Mouse (Mus musculus) layer of hippocampus, adult 2 months (tissue): Measurements from ENCODE around the gene Srp54a. TPM values are rescaled to one million over a fixed set of nuclear protein-coding genes. Genes with fewer than 3 reads are reported as not detected.
A peak's percentile ranks its signal among the peaks of the same experiment; 100 is the strongest.

ENCODE experiments used
- DNase-seq, 2 experiments: peaks; one replicate each; pipeline ENCODE4 v3.0.0; 2022; ENCODE audit warnings: low spot score in 2 of 2
- H3K27ac ChIP-seq: fragments of 200-600 bp; 2 replicates; pipeline ENCODE4 v1.8.1; 2022
- H3K4me3 ChIP-seq: fragments of 200-600 bp; 2 replicates; pipeline ENCODE4 v1.8.1; 2022; ENCODE audit warnings: mild to moderate bottlenecking
- CTCF ChIP-seq: fragments of 200-600 bp; conservative IDR thresholded peaks from 2 replicates; pipeline ENCODE4 v1.8.1; 2022; ENCODE audit warnings: antibody characterized with exemption, mild to moderate bottlenecking, moderate library complexity
- long read RNA-seq, 2 experiments: library from polyadenylated mRNA; stranded (forward); transcript quantifications; one replicate each; pipeline ENCODE4 v2.0.0; 2021; ENCODE audit warnings: borderline mapping rate in 2 of 2
- total RNA-seq, 2 experiments: library from RNA; stranded (reverse); gene quantifications; 2 replicates each; pipeline ENCODE4 v1.2.3; 2021

Srp54a gene
- 10 to 100 TPM; 86.3 to 87.0 TPM for total RNA-seq
- long read RNA-seq, experiment 1, full-length matches to known transcripts = 24 of 25 reads
- long read RNA-seq, experiment 1, partial matches to known transcripts = 0 of 25 reads
- long read RNA-seq, experiment 1, other reads (novel, unspliced or antisense) = 1 of 25 reads
- long read RNA-seq, experiment 2, full-length matches to known transcripts = 44 of 45 reads
- long read RNA-seq, experiment 2, partial matches to known transcripts = 1 of 45 reads
- long read RNA-seq, experiment 2, other reads (novel, unspliced or antisense) = 0 of 45 reads

DNA sequence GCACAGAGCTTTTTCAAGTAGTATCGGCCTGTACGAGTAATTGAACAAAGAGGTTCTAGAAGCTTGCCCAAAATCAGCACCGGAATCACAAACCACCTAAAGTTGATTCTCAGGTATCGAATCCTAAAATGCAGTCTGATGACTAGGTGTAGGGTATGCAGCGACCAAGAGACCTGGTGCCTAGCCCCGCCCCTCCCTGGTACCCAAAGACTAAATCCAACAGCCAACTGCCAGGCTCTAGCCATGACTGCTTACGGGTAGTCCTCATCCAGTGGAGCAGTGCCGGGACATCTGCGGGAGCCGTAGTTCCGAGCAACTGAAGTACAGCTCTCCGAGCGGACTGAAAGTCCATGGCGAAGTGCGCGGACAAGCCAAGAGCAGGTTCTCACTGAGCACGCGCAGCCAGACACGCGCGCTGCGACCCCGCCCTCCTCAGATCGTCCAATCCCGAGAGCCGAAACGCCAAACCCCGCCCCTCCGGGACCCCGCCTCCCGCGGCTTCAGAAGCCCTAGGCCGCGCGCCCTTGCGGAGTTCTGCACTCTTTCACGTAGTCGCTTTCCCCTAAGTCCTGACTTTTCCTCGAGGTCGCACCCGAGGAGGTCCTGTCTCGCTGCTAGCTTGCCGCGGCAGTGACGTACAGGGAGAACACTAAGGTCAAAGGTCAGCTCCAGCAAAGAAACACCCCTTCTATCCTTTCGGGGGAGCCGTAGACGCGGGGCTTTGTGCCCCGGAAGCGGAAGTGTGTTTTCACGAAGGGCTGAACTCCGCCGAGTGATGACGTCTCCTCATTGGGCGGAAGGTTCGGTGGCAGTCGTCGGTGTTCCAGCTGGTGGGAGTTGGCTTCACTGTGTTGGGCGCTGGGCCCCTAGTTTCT lies at the start of gene Srp54a, which contains the start of gene 2700097O09Rik:
TSS of gene Srp54a (plus strand) at position 537 of the 875 bp plus-strand sequence.
TSS of gene 2700097O09Rik (minus strand) at position 385 of the 875 bp plus-strand sequence.
- Histone ChIP-seq H3K4me3 (peak within 1 kb of the TSS; percentile 66), H3K27ac (peak within 1 kb of the TSS; percentile 89)
- DNase-seq = peak; percentile 90 to 95

DNA sequence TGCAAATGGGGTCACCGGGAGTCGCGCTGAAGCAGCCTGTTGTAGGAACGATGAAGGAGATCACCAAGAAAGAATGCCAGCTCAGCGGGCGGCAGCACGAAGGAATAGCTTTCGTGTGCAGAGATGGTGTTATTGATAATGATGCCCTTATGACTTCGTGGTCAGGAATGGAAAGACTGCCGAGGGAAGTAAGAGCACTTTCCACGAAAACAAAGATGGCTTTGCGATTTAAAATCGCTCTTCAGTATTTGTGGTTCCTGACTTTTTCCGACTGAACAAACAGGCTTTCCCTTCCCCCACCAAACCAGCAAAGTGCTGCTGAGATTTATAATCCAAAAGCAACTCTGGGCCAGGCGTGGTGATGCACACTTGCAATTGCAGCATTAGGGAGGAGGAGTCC lies 39.1 kb upstream of the Srp54a start:
- no peak for TF ChIP-seq CTCF
- DNase-seq = no peak
- Histone ChIP-seq H3K4me3 (no peak overlapping the region), H3K27ac (no peak overlapping the region)

DNA sequence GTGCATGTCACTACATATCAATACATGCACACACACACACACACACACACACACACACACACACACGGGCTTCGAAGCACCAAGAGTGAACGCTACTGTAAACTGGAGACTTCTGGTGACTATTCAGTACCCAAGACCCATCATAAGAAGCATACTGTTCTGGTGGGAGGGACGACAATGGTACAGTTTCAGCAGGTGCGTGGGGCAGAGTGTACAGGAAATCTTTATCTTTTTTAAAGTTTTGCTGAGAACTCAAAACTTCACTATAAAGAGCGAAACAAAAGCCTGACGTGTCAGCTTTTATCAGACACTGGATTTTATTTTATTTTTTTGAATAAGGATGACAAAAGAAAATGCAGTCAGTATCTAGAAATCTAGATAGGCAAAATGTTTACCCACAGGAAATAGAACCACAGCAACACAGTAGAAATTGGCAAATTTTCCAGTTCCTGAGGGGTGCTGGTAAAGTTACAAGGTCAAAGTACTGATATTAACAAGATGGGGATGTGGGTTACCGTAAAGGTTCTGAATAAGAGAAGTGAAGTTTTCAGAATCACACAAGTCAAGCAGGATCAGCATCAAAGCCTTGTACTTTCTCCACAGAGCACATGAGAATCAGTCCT lies 30.2 kb upstream of the Srp54a start:
- TF ChIP-seq CTCF = no peak
- DNase-seq = no peak
- H3K4me3 ChIP-seq = no peak overlapping the region
- H3K27ac ChIP-seq = no peak overlapping the region

DNA sequence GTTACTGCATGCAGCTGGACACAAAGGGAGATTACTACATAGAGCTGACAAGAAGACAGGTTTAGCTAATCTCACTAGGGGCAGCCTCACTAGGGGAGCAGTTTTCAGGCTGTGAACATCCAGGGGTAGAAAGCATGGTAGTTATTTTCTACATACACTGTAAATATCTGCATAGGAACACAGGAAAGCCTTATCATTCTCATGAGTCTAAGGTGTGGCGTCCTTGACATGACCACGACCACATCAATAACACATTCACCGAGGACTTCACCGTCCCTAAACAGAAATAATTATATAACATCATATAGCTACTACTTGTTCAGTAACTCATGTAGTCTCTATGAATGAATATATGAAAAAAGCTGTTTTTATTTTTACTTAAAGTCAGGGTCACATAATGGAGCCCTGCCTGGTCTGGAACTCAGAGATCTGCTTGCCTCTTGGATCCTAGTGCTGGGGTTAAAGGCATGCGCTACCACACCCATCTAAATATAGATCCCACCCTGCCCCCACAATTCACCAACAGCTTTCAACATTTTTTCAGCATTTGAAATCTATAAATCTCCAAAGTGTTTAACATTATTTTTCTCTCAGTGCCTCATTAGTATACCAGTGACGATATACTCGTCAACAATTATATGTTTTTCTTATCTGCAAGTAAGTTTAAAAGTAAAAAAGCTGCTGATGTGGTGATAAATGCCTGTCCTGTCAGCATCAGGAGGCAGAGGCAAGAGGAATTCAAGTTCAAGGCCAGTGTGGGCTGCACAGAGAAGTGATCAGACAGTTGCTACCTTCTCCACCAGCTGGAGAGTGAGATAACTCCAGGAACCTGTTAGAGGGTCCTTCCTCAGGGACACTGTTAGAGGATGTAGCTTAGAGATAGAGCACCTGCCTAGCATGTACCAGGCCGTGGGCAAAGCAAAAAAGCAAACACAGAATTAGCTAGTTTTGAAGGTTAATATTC lies 28.6 kb upstream of the Srp54a start:
- no peak for TF ChIP-seq CTCF
- Histone ChIP-seq H3K4me3 (no peak overlapping the region), H3K27ac (no peak overlapping the region)
- DNase-seq = no peak

DNA sequence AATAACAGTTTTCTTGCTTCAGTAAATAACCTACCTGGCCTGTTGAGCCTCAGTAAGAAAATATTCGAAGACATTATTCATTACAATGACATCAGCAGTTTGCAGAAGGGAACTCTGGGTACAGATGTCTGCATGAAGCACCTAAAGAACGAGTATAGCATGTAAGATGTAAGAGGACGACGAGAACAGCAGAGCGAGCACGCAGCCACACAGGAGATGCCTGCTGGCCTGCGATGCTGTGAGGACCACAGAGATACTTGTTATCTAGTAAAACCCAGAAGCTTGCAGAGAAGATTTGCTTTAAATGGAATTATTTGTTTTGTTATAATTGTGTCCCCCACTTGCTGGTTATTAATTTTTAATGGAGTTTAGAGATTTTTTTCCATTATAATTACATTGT lies 26.8 kb upstream of the Srp54a start:
- no peak for TF ChIP-seq CTCF
- no peak for DNase-seq
- no peak overlapping the region for H3K4me3 ChIP-seq

DNA sequence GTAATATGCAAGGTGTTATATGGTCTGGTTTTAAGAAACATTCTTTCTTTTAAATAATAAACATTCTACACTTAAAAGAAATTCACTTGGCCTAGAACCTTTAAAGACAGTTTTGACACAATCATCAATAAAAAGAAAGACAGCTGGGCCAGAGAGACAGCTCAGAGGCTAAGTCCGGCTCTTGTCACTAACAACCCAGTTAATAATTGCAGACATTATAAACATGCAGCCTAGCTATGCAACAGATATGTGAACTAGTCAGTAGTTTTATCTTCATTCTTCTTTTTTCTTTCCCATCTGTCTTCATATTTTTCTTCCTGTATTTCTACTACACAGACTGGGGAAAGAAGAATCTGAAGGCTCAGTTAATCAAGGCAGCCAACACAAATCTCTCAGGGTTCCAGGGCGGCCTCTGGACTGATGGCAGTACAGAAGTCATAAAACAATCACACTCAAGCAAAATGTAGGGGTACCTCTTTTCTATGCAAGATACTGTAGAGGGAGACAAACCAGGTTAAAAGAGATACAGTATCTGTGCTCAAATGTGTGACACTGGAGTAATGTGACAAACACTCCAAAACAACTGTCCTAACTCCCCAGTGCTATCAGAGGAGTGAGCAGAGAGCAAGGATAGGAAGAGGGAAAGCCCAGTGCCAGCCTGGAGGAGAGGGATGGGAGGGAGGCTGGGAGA lies 25.4 kb upstream of the Srp54a start:
- H3K27ac ChIP-seq = no peak overlapping the region
- TF ChIP-seq CTCF = no peak
- DNase-seq = no peak
- H3K4me3 ChIP-seq = no peak overlapping the region

More for the DNA sequence above, 26.8 kb upstream of the Srp54a start:
- H3K27ac ChIP-seq = no peak overlapping the region

DNA sequence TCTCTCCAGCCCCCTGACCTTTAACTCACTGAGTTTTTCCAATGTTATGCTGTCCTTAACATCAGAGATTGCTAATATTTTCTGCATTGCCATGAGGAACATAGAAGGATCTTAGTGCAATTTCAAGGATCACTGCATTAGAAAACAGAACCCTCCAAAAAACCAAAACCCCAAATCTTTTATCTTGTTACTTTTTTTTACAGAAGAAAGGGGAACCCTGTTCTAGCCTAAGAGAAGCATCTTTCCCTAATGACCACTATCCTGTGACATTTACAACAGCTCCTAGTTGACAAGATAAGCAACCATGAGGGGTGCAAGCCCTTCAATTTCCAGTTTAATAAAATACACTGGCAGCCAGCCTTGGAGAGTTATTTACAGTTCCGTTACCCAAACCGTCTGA lies 23.4 kb upstream of the Srp54a start:
- DNase-seq = no peak
- Histone ChIP-seq H3K27ac (no peak overlapping the region), H3K4me3 (no peak overlapping the region)
- TF ChIP-seq CTCF = no peak

DNA sequence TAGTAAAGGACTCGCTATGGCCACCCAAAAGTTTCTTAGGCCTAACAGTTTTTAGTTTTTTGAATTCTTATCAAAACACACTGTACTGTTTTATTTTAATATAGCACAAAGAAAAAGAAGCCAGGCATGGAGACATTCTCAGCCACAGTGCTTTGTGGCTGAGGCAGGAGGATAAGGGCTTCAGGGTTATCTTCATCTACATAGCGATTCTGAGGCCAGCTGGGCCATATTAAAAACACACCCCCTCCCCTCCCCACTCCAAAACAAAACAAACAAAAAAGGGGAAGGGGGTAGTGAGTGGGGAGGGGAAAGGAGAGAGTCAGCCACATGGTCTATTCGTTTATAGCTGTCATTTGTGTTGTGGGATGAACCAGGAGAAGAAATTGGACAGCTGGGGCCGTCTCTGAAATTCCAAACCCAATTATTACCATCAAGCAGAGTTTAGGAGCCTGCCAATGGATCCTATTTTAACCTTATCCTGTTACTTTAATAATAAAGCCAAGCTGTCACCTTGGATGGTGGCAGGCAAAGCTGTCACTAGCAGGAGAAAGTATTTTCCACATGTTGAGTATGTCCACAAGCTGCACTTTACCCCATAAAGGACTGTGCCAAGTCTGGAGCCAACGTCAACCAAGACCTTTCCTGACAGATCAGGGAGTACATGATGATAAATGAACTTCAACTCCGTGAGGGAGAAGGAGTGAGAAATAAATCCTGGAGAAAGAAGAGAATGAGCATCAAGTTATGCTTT lies 21.0 kb upstream of the Srp54a start:
- Histone ChIP-seq H3K4me3 (no peak overlapping the region), H3K27ac (no peak overlapping the region)
- no peak for DNase-seq
- TF ChIP-seq CTCF = no peak

DNA sequence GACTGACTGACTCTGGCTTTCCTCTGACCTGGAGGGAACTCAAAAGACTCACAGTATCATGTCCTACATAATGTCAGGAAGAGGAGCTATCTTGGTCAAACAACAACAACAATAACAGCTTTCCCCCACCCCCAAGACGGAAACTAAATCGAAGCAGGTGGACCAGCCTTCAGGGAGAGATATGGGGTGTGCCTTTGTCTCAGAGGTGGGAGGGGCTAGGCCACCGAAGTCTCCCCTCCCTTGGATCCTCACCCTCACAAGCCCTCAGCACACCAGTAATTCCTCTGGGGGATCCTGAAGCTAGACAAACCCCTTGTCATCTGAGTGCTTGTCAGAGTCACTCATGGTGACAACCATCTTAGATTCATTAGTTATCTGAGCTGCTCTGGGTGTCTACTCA lies 20.2 kb upstream of the Srp54a start:
- DNase-seq = no peak
- Histone ChIP-seq H3K27ac (no peak overlapping the region), H3K4me3 (no peak overlapping the region)
- TF ChIP-seq CTCF = no peak

DNA sequence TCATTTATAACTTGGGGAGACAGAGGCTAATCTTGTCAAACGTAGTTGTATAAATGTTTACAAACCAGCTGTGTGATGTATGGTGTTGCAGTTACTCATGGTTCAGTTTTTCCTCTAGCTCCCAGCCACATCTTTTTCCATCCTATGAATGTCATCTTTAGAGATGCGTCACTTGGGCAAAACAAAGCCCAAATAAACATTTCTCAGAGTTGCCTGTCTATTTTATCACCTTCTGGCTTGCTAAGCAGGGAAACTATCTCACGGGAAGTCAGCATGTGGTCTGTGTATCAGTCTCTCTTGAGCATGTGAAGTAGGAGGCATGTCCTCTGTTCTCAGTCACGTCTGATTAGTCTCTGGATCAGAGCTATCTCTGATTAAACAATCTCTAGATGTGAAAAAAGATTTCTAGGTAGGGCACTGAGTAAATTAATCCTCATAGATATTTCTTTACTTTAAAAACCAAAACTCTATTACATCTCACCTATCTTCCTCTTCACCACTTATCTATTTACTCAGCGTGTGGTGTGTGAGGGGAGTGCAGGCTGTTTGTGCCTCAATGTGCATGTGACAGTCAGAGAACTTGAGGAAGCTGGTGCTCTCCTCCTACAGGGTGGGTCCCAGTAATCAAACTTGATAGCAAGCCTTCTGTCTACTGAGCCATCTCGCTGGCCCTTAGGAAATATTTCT lies 19.7 kb upstream of the Srp54a start:
- H3K27ac ChIP-seq = no peak overlapping the region
- H3K4me3 ChIP-seq = no peak overlapping the region
- no peak for TF ChIP-seq CTCF
- no peak for DNase-seq

DNA sequence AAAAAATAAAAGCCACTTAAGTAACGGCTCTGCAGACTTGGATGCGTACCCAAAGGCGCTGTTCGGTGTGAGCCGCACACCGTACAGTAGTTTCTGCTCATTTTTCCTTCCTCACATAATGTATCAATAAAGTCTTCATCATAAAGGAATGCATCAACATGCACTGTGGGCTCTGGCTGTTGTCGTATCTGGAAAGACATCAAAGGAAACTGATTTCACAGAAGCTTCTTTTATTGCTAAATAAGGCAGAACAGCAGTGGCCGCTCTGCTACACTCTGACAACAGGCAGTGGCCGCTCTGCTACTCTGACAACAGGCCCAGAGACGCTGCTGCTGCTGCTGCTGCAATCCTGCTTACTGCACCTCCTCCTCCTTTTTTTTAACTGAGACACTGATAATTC lies 19.1 kb upstream of the Srp54a start:
- no peak for TF ChIP-seq CTCF
- no peak overlapping the region for H3K4me3 ChIP-seq
- DNase-seq = no peak
- no peak overlapping the region for H3K27ac ChIP-seq
